Mouse (Mus musculus): Measurements from ENCODE around the gene Stat6.

The Stat6 gene

DNA sequence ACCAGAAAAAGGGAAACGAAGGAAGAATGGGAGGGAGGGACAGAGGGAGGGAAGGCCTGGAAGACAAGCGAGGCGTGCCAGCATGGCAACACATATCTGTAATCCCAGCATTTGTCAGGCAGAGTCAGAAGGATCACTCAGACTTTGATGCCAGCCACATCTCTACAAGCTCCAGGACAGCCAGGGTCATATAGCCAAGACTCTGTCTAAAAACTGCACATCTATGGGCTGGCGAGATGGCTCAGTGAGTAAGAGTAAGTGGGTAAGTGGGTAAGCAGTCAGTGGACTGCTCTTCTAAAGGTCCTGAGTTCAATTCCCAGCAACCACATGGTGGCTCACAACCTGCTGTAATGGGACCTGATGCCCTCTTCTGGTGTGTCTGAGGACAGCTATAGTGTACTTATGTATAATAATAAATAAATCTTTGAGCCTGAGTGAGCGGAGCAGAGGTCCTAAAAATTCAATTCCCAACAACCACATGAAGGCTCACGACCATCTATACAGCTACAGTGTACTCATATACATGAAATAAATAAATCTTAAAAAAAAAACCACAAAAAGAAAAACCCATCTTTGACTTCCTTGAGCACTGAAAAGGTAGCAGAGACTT lies 31.4 kb downstream of the Stat6 start:
- no peak for DNase-seq

DNA sequence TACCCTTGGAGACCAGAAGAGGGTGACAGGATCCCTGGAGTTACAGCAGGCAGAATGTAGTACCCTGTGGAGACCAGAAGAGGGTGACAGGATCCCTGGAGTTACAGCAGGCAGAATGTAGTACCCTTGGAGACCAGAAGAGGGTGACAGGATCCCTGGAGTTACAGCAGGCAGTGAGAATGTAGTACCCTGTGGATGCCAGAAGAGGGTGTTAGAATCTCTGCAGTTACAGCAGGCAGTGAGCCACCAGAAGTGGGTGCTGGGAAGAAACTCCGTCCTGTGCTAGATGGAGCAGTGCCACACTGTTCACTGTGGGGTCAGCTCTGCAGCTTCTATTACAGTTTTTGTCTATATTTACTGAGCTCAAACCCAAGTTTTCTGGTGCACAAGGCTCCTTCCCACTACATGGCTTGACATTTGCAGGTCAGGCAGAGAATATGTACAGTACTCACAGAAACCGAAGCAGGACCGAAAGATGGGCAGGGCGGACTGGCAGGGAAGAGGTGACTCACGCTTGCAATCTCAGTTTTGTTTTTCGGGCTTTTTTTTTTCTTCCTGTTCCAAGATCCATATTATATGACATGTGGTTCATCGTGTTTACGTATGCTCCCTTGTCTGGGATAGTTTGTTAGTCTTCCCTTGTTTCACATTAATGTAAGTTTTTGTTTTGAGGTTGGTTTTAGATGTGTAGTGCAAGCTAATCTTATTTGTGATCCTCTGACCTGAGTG lies 32.2 kb downstream of the Stat6 start:
- DNase-seq: peak in 1 of 2 experiments; percentile 60

DNA sequence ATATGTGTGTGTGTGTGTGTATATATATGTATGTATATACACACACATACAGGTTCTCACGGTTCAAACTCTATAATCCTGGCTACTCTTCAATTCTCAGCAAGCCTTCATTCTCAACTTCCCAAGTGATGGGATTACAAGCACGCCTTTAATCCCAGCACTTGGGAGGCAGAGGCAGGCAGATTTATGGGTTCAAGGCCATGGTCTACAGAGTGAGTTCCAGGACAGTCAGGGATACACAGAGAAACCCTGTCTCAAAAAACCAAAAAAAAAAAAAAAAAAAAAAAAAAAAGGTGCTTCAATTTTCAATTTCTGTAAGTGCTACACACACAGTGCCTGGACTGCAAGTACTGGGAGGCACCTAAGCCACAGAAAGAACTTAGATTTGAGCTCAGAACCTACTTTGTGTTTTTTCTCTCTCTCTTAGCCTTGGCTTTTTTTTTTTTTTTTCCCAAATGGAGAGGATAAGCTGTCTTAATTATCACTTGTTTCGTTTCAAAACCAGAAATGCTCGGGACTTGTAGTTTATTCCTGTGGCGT lies 33.1 kb downstream of the Stat6 start:
- no peak for DNase-seq

GRCm38 (mm10) chr10:127676691-127677548 lies 34.1 kb downstream of the Stat6 start:
- peak; percentile 89 to 93 for DNase-seq

DNA sequence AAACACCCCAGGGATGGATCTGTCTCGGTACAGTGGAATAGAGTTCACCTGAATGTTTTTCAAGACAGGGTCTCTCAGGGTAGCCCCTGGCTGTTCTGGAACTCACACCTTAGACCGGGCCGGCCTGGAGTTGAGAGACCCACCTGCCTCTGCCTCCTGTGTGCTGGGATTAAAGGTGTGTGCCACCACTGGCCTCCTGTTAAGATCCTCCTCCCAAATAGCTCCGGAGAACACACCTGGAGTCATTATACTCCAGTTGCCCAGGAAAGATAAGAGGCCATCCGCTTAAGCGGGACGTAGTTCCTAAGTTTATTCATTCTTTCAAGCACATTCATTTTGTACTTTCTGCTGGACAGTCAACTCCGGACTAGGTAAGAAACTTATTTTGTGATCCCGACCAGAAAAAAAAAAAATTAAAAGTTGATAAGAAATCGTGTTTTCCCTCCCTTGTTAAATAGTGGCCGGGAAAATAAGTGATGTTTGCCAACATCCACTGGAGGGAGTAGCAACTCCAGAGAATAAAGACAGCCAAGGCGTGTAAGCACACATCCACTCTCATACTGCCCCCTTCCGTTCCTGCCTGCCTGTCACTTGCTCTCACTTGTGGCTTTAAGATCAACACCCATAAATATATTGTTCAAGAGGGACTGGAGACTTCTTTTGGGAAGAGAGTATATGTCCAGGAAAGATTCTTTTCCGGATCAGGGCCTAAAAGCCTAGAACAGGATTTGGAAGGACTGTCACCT lies 35.0 kb downstream of the Stat6 start:
- DNase-seq: peak; percentile 52 to 71

DNA sequence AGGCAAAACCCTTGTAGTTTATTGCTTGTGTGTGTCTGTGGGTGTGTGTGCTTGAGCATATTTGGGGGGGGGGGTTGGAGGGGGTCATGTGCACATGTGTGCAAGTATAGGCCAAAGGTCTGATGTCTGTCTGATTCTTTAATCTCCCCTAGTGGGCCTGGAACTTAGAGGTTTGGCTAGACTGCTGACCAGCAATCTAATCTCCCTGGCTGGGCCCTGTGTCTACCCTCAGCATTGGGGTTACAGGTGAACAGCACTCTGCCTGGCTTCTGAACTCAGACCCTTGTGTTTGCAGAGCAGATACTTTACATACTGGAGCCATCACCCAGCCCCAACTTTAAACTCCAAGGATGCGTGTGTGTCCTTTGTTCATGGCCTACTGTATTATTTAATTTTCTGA lies 36.4 kb downstream of the Stat6 start:
- DNase-seq: no peak

DNA sequence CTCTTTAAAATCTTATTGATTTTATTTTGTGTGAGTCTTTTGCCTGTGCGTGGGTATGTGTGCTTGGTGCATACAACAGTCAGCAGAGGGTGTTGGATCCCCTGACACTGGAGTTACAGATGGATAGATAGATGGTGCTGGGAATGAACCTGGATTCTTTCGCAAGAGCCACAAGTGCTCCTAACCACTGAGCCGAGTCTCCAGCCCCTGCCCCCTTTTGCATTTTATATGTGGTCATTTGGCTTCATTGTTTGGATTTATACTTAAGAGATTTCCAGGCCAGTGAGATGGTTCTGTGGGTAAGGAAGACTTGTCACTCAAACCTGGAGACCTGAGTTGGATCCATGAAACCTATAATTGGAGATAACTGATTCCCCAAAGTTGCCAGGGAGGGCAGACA lies 37.1 kb downstream of the Stat6 start:
- DNase-seq: no peak

- no peak for DNase-seq
These were observed 40.1 kb downstream of the Stat6 start for GRCm38 (mm10) chr10:127682886-127683285.

GRCm38 (mm10) chr10:127691053-127691452 lies 48.3 kb downstream of the Stat6 start:
- DNase-seq: no peak

DNA sequence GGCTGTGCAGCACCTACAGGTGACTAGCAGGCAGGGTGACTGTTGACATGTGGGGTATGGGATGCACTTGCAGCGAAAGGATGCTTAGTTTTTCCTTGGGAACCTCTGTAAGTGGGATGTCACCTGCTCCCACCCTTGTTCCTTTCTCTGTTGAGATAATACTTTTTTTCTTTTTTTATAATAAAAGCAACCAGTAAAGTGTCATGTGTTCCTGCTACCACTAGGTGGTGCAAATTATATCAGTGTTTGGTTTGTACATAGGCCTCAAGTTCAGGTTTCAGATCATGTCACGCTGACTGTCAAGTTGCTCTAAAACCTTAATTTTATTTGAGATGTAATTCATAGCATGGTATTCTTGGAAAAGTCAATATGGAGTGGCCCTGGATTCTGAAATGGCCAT lies 51.9 kb downstream of the Stat6 start:
- DNase-seq: no peak

GRCm38 (mm10) chr10:127695775-127696174 lies 53.0 kb downstream of the Stat6 start:
- DNase-seq: no peak

DNA sequence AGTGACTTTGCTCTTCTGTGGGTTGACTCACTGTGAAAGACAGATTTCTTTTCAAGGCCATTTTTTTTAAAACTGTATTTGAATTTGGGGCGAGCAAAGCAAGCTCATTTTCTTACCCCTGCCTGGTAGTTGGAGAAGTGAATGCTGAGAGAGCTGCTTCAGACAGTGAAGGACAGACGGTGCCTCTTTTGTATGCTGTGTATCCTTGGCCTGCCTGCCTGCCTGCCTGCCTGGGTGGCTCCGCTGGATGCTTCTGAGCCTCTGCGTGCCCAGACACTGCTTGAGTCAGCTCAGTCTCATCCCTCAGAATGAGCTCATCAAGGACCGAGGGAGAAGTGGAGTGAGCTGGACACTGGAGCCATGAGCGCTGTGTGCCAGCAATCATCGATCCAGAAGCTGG lies 56.2 kb downstream of the Stat6 start:
- no peak for DNase-seq

DNA sequence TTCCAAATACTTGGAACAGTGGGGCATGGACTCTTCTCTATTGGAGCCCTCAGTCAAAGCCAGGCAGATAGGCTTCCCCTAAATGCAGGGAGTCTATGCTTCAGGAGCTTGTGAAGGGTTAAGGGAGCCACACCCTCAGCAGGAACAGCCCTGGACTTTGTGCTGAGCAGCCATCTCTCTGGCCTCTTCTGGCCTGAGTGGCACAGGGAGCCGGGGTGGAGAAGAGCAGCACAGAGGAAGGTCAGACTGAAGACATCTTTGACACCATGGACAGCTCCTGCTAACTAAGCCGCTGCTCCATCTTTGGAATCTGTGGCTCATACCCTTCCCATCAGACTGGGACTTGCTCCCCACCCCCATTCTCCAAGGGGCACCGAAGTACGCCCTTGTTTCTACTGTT lies 60.5 kb downstream of the Stat6 start:
- no peak for DNase-seq

DNA sequence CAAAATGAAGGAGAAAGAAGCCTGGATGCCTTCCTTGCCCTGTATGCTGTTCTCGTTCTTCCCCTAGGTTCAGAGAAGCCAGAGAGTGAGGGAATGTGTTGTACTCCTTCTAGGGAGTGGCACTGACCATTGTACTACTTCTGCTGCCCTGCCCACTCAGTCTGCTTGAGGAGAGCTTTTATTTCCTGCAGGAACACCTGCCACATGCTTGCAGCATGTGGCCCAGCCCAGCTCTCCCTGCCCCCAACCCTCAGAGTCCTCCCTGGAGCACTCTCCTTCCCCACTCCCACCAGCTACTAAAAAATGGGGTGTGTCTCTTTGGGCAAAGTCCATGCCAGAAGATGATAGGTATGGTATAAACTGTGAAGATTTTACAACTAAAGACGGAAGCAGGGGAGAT lies 61.5 kb downstream of the Stat6 start:
- no peak for DNase-seq

DNA sequence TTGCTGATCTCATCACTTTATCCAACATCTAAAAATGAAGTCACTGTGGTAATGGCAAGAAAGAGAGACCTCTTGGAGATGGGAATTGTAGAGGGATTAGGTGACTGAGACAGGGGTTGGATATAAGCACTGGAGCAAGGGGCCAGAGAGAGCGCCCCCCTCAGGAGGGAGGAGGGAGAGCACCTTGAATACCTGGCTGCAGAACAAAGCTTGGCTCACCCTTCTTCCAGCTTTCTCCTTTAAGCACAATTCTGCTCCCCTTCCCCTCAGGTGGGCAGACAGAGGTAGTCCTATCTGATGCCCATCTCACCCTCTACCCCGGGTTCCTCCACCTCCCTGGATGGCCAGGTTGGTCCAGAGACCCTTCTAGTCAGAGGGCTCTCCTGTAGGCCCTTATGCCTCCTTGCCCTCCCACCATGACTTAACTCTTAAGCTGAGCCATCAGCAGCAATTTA lies 62.0 kb downstream of the Stat6 start, which contains the start of gene Myo1a:
Gene Myo1a (plus strand): TSS at position 405 of the 455 bp plus-strand sequence.
- no peak for DNase-seq

DNA sequence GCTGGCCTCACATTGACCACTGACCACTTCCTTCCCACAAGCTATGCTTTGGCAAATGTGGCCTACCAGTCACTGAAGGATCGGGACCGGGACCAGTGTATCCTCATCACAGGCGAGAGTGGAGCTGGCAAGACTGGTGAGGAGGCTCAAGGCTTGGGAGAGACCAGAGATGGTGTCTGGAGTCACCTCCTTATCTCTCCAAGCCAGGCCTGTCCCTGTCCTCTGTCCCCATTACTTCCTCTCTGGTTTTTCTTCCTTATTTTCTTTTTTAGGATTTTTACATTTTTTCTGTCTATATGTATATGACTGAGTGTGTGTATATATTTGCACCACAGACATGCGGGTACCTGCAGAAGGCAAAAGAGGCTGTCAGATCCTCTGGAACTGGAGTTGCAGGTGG lies 63.0 kb downstream of the Stat6 start:
- DNase-seq: no peak

DNA sequence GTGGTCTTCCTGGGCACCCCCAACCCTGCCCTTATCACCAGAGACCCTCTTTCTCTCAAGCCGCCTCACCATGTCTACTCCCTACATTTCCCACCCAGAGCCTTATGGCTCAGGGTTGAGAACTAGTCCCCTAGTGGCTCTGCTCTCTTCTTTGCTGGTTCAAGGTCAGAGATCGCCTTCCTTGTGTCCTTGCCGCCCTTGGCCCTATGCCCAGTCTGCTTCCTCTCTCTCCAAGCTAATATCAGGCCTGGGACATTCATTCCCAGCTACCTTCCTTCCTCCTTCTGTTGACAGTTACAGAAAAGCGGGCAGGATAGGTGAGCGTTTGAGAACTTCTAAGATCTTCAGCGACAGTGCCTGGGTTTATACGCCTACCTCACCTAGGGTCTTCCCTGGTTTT lies 64.9 kb downstream of the Stat6 start:
- DNase-seq: no peak

GRCm38 (mm10) chr10:127708850-127709370 lies 66.1 kb downstream of the Stat6 start:
- DNase-seq: no peak

DNA sequence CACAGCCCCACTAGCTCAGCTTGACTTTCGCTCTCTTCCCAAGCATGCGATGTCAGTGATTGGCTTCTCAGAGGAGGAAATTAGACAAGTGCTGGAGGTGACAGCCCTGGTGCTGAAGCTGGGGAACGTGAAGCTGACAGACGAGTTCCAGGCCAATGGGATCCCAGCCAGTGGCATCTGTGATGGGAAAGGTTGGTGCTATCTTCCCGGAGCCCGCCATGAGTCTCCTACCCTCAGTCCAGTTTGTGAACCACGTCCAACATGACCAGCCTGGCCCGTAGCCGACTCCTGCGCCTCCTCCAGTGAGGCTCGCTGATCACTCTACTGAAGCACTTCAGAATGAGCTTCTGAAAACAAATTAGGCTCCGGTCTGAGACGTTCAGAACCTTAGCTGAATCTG lies 67.5 kb downstream of the Stat6 start:
- no peak for DNase-seq
